Mouse (Mus musculus): ENCODE data around the gene Cntn5.

Cntn5 gene

GRCm38 (mm10) chr9:9882779-9883383 is 1021.7 kb downstream of the Cntn5 start:
- DNase-seq = no peak

- no peak for DNase-seq
Measured at GRCm38 (mm10) chr9:9872112-9873035, 1032.2 kb downstream of the Cntn5 start.

DNA sequence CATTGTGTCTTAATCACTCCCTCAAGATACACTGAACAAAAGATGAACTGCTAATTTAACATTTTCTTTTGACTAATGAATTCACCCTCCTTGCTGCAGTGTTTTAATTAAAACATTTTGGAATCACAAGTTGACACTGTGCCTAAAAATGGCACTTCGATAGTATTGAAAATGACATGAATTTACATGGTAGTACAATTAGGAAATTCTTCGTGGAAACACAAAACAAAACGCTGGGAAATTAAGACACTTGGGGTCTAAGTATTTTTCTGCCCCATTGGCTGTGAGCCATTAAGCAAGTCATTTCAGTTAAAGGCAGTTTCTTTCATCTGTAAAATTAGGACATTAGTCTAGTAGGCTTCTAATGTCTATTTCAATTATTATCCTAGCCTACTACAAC is 1043.9 kb downstream of the Cntn5 start:
- no peak for DNase-seq

GRCm38 (mm10) chr9:9859323-9859722 is 1045.3 kb downstream of the Cntn5 start:
- DNase-seq = no peak

DNA sequence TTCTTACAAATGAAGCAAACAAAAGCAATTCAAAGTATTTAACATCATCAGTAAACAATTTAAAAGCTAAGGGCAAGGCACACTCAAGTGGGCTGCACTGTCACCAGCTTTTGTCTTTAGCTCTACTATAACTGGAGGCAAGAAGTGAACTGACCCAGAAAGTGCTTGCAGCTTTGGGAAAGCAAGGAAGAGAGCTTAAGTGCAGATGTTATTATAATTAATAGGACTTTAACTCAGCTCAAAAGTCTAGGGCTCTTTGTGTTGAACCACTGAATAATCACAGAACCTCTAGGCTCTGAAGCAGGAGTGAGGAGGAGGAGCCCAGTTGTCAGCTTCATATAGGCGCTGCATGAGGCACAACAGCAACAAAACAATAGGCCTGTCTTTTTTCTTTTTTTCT is 1049.8 kb downstream of the Cntn5 start:
- DNase-seq = no peak

DNA sequence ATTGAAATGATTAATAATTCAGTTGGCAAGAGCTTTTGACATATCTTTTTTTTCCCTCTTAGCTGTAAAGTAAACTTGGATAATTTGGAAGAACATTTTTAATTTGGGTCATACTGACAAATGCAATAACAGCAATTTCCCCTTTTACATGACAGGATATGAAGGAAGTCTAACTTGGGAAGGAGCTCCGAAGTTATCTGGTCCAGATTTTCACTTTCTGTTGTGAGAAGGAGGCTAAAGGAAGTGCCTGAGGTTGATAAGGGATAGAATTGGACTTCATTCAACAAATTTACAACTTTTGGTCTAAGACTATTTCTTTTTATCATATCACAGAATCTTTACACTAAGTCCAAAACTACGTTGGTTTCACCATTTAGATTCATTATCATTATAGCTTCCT is 1074.3 kb downstream of the Cntn5 start:
- no peak for DNase-seq

GRCm38 (mm10) chr9:9819963-9820362 is 1084.6 kb downstream of the Cntn5 start:
- no peak for DNase-seq

GRCm38 (mm10) chr9:9817477-9817876 is 1087.1 kb downstream of the Cntn5 start:
- DNase-seq = no peak

- no peak for DNase-seq
Measured at GRCm38 (mm10) chr9:9799546-9799945, 1105.0 kb downstream of the Cntn5 start.

DNA sequence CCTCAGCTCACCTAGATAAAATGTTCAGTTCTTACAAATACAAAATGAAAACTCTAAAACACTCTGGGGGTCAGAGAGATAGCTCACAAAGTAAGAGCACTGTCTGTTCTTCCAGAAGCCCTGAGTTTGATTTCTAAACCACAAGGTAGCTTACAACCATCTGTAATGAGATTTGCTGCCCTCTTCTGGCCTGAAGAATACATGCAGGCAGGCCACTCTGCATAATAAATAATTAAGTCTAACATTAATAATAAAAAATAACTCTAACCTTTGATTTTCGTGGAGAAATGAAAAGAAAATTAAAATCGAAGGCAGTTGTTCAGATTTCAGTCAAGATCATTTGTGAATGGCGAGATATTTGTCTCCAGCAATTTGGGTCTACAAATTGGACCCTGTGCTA is 1120.9 kb downstream of the Cntn5 start:
- no peak for DNase-seq

GRCm38 (mm10) chr9:9781157-9781884 is 1123.3 kb downstream of the Cntn5 start:
- DNase-seq = no peak

DNA sequence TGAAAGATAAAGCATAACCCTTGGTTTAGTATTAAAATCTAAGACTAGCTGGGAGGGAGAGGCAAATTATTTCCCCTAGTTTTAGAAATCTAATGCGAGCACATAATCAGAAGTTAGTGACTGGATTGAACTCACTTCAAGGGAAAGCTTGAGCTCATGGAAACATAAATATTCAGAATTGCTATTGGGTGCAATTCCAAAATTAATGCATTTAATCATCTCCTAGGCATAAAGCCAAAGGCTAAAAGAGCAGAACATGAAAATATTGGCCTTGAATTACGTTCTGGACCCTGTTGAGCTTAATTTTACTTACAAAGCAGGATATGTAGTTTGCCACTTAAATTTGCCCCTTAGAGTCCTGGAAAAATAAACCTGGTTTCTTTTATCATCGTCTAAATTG is 1124.9 kb downstream of the Cntn5 start:
- DNase-seq = no peak

- no peak for DNase-seq
Measured at GRCm38 (mm10) chr9:9770777-9771176, 1133.8 kb downstream of the Cntn5 start.

DNA sequence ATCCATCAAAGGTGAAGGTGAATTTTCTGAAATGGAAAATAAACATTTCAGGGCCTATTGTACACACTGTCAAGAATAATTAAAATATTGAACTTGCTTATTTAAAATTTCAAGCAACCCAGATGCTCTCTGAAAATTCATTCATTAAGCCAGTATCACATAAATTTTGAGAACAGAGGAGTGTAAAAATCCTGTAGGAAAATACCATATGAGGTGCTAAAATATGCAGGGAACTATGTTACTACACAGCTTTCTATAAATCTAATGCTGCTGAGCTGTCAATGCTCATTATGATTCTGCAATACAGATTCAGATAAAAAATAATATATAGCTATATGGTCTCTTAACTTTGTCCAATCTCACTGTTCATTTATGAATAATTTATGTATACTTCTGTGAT is 1134.9 kb downstream of the Cntn5 start:
- DNase-seq = no peak

DNA sequence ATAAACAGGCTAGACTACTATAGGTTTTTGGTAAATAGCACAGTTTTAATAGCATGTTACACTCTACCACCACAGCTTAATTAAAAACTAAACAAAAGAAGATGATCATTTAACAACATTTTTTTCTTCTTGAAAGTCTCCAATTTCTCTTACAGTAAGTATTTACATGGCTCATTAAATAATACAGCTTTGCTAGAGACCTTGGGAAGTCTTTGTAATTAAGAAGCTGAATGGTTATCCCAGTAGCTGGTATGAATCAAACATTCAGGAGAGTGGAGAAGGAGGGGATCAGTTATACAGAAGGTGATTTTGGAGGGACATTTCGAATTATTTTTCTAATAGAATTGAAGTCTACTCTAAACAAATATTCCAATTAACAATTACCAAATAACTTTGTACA is 1186.4 kb downstream of the Cntn5 start:
- DNase-seq = no peak

GRCm38 (mm10) chr9:9708671-9709070 is 1195.9 kb downstream of the Cntn5 start:
- DNase-seq = no peak

DNA sequence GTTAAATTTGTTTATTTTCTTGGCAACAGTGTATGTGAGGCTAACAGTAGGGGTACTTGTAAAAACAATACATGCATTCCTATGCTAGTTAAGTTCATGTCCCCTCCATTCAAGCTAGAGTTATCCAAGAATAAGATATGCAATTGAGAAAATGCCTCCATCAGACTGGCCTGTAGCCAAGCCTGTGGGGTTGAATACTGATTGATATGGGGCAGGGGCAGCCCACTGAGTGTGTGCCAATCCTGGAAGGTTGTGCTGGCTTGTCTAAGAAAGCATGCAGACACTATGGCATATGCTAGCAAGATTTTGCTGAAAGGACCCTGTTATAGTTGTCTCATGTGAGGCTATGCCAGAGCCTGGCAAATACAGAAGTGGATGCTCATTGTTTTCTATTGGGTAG is 1196.8 kb downstream of the Cntn5 start:
- DNase-seq = no peak

DNA sequence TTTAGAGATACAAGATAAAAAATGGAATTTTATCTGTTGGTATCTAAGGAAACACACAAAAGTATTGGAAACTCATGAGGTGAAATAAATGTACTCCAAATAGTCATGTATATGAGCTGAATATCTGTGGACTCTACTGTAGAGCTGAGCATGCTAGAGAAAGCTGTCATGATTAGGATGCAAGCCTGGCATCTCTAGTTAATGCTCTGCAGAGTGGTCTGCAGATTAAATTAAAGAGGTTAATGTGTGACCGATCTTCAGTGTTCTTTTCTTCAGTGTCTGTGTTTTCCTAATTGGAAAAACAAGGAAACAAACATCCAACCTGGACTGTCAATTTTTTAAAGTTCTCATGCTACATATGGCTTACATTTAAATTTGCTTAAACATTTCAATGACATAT is 1199.4 kb downstream of the Cntn5 start:
- no peak for DNase-seq

DNA sequence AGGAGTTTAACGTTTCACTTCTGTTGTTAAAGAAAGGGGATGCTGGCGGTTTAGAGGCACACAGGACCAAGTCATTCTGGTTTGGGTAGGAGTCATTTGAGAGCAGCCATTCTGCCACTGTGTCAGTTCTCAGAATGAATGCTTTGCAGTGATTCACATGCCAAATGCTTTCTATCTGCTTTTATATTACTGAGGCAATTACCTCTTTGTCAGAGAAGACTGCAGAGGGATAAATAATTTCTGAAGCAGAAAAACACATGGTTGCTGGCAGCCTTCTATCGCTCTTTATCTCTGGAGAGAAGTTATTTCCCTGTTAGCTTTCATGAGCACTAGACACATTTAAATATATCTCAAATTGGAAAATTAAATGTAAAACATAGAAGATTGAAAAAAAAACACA is 1207.9 kb downstream of the Cntn5 start:
- DNase-seq = no peak

- no peak for DNase-seq
Measured at GRCm38 (mm10) chr9:9682348-9682884, 1222.2 kb downstream of the Cntn5 start.

DNA sequence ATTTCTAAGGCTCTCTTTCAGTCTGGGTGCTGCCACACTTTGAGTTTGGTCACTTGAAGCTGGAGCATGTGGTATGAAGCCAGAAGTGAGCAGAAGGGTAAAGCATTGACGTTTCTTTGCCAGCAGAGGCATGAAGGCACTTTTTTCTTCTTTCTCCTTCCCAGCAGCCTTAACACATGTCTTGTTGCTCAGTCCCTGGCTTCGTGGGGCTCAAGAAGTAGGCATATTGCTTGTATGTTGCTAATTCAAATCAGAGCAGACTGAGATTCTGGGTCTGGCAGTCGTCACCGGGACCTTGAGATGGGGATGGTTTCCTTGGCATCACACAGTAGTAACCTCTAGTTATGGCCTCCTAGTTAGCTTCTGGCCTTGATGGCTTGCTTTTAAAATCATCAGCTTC is 1228.5 kb downstream of the Cntn5 start:
- no peak for DNase-seq

GRCm38 (mm10) chr9:9674531-9674930 is 1230.0 kb downstream of the Cntn5 start:
- DNase-seq = no peak

GRCm38 (mm10) chr9:9673277-9674049 is 1231.1 kb downstream of the Cntn5 start:
- DNase-seq = no peak
